Mouse (Mus musculus): Measurements from ENCODE around the gene Gm49361. TPM values are rescaled to one million over a fixed set of nuclear protein-coding genes. Genes with fewer than 3 reads are reported as not detected.
A peak's percentile ranks its signal among the peaks of the same experiment; 100 is the strongest.
"Not testable (repeated sequence)": the region's sequence is repeated elsewhere in the genome, so short reads cannot be mapped to it uniquely, and the experiment has no call there.

Gene Gm49361
- polyA plus RNA-seq, 2 experiments from 2014 or later = not detected

DNA sequence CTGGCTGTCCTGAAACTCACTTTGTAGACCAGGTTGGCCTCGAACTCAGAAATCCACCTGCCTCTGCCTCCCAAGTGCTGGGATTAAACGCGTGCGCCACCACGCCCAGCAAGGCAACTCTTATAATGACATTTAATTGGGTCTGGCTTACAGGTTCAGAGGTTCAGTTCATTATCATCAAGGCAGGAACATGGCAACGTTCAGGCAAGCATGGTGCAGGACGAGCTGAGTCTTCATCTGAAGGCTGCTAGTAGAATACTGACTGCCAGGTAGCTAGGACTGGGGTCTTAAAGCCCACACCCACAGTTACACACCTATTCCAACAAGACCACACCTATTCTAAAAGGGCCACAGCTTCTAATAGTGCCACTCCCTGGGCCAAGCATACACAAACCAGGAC, 57.8 kb downstream of the Gm49361 start:
- ATAC-seq = not testable (repeated sequence)

- ATAC-seq = no peak
Measured at GRCm38 (mm10) chr14:57687441-57687840, 58.5 kb downstream of the Gm49361 start.

- no peak for ATAC-seq
Measured at GRCm38 (mm10) chr14:57686647-57687046, 59.3 kb downstream of the Gm49361 start.

- ATAC-seq = peak; percentile 66
Measured at GRCm38 (mm10) chr14:57684579-57684978, 61.3 kb downstream of the Gm49361 start.

DNA sequence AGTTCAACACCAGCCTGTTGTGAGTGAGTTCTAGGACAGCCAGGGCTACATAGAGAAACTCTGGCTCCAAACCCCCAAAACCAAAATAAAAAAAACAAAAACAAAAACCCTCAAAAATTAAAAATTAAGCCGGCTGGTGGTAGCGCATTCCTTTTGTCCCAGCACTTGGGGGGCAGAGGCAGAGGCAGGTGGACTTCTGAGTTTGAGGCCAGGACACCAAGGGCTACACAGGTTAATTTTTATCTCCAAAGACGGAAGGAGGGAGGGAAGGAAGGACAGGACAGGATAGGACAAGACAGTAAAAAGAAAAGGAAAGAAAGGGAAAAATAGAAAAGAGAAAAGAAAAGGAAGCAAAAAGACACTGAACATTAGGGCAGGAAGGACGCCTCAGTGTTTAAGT, 63.2 kb downstream of the Gm49361 start:
- ATAC-seq = no peak

- peak; percentile 78 for ATAC-seq
Measured at GRCm38 (mm10) chr14:57679958-57680535, 65.9 kb downstream of the Gm49361 start.

GRCm38 (mm10) chr14:57679523-57679922, 66.4 kb downstream of the Gm49361 start:
- ATAC-seq = peak; percentile 7

GRCm38 (mm10) chr14:57675481-57675880, 70.4 kb downstream of the Gm49361 start:
- no peak for ATAC-seq

DNA sequence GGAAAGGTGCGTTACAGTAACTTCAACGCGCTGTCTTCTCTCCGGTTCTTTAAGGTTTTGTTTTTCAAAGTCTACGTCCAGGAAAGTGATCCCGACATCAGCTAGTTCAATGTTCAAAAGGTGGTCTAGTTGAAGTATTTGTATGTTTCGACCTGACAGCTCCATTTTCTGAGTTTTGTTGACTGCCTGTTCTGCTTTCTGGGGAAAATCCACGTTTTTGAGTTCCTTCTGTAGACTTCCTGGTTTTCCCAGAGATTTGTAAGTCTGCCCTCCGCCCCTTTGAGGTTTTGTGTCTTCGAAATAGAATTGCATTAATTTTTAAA, 80.3 kb downstream of the Gm49361 start:
- ATAC-seq = no peak

DNA sequence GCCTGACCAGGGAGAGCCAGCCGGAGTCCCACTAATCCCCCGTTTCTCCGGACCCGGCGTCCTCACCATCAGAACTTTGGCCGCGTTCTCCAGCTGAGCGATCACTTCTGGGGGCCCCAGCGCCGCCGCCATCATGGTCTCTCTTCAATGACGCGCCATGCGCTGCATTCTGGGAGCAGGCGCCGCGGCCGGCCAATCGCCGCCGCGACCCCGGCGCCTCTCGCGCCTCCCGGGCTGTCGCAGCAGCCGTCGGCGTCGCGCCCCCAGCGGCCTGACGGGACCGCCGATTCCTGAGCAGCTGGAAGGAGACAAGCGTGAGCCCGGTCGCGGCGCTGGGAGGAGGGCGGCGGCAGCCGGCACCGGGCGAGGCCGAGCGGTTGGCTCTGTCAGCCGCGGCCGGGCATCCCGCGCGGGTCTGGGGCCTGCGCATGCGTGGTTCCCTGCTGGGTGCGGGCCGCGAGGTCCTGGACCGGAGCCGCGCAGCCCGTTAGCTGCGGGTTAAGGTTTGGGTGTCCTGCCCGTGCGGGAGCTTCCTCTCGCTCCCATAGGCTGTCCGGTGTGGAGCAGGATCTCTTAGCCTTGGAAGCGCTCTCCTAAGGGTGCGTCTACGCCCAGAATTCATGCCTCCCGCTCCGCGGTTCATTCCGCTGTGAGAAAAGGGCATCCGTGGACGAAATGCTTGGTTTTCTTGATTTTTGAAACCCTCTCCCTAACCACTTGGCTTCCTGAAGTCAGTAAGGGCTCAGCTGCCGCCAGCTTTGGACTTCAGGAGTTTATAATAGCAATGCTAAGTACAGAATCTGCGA, 80.9 kb downstream of the Gm49361 start, which contains the start of gene Xpo4:
Gene Xpo4, minus strand, starts transcription at position 609 of the 806 bp plus-strand sequence.
- peak; percentile 92 for ATAC-seq

- ATAC-seq = peak; percentile 53
Measured at GRCm38 (mm10) chr14:57664311-57664821, 81.5 kb downstream of the Gm49361 start.

DNA sequence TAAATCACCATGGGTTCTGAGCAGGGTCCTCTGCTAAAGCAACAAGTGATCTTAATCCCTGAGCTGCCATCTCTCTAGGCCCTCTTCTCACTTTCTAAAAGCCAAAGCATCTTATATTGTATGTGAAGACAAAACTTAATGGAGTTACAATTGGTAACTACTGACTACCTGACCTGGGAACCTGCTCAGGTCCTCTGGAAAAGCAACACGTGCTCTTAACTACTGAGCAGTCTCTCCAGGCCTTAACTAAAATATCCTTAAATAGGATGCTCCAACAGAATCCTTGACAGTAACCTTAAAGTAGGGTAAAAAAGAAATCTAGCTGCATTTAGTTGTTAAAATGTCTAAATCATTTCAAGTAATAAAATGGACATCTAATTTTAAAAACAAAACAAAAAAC, 82.3 kb downstream of the Gm49361 start:
- no peak for ATAC-seq

GRCm38 (mm10) chr14:57658301-57658700, 87.6 kb downstream of the Gm49361 start:
- peak; percentile 71 for ATAC-seq

GRCm38 (mm10) chr14:57657500-57657899, 88.4 kb downstream of the Gm49361 start:
- ATAC-seq = peak; percentile 62

- not testable (repeated sequence) for ATAC-seq
Measured at GRCm38 (mm10) chr14:57656519-57656918, 89.4 kb downstream of the Gm49361 start.

DNA sequence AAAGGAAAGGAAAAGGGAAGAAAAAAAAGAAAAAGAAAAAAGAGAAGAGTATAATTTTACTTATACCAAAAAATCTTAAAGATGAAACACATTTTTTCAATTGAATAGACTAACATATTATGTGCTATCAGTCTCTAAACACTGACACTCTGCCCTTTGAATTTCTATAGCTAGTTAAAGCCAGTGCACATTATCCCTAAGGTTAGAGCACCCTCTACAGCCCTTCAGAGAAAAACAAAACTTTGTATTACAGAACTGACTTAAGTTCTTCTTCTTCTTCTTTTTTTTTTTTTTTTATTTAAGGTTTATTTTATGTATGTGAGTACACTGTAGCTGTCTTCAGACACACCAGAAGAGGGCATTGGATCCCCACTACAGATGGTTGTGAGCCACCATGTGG, 96.4 kb downstream of the Gm49361 start:
- peak; percentile 69 for ATAC-seq

DNA sequence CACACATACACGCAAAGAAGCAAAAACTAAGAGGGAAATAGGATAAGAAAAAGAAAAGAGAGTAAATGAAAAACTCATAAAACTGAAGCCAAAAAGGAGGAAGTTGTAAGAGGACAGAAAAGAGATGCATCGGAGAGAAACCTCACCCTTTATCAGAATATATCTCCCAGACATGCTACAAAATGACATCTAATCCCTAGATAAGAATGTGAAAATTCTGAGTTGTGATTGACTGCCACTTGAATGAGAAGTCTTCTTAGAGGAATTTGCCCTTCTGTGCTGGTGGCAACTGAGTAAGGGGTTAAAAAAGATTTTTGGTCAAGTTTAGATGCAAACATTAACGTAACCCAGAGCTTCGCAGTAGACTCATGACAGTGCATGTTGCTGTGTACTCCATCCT, 99.7 kb downstream of the Gm49361 start:
- no peak for ATAC-seq

- no peak for ATAC-seq
Measured at GRCm38 (mm10) chr14:57639153-57639552, 106.8 kb downstream of the Gm49361 start.

GRCm38 (mm10) chr14:57634141-57634540, 111.8 kb downstream of the Gm49361 start:
- ATAC-seq = no peak

DNA sequence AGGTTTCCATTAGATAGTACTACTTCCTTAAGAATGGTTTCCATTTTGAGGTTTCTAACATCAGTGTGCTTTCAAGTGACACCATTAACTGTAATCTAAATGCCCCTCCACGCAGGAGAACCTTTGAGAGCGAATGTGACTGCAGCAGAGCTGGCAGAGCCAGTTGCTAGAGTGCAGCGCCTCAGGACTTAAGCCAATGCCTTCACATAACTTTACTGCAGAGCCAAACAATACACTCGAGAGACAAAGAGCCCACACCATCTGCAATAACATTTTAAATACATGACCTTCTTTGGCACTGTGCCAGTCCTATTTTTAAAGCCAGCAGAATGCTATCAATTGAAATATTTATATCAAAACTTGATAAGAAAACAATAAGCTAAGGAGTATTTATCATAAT, 116.3 kb downstream of the Gm49361 start:
- ATAC-seq = no peak

DNA sequence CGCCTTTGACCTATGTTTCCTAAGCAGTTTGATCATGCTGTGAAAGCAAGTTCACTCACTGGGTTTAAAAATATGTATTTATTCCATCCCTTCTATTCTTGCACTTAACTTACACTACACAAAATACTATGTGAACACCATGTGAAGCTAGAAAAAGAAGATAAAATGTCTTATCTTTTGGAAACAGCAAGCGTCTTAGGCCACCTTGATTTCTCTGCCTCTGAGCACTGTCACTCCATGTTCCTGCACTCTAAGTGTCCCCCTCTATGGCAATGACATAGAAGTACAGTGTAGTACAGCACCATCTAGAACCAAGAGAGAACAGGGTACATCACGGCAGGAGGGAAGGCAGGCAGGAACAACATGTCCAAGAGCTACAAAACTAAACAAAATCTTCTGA, 123.0 kb downstream of the Gm49361 start:
- ATAC-seq = no peak

DNA sequence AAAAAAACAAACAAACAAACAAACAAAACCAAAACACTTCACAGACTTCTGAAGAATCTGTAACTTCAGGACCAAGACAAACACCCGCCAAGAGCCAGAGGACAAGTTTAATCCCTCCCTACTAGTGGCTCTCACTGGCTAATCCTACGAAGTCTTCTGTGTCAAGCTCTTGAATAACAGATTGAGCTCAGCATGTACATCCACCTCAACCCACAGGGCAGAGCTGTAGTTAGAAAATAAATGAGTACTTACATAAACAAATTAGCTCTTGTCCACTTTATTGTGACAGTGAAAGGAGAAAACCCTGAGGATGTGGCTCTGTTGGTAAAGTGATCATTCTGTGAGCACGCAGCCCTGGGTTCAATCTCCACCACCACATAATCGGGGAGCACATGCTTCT, 124.2 kb downstream of the Gm49361 start:
- no peak for ATAC-seq

DNA sequence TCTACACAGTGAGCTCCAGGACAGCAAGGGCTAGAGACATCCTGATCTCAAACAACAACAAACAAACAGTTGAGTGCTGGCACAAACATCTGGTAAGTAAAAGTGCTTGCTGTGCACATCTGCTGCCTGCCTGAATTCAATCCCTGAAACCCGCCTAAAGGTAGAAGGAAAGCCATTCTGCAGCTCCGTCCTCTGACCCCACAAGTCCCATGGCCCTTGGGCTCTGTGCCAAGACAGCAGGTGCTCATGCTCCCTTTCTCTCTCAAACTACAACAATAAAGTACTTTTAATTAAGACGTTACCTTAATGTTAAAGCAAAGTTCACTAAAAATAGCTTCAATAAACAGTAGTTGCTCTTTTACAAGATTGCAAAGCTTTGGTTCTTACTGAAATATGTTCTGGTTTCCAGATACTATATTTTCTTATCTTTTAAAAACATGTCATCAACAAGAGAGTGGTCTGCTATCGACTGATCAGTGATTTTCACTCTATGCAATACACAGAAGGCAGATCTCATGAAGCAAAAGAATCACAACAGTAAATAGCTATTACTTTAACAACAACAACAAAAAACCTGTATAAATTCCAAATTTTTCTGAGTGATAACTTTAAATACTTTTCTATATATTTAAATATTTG, 125.2 kb downstream of the Gm49361 start:
- no peak for ATAC-seq

GRCm38 (mm10) chr14:57619487-57619886, 126.4 kb downstream of the Gm49361 start:
- ATAC-seq = peak; percentile 62
